Mouse (Mus musculus): ENCODE results near the gene Rorb.

The Rorb gene

DNA sequence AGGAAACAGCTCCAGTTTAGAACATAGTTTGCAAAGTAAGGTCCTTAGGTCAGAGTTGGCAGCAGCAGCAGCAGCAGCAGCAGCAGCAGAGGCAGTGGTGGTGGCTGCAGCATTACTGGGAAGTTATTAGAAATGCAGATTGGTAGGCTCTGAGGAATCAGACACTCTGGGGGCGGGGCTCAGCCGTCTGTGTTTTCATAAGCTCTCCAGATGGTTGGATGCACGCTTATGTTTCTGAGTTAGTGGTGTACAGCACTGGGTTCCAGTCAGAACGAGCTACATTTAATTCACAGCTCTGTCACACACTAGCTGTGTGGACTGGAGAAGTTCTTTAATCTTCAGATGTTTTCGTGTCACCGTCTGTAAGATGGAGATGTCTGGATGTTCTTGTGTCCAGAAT, 105.9 kb downstream of the Rorb start:
- no peak for DNase-seq (ENCODE audit: low read depth, low spot score)

GRCm38 (mm10) chr19:19004023-19004656, 106.9 kb downstream of the Rorb start:
- DNase-seq (ENCODE audit: low read depth, low spot score), result no peak

- DNase-seq (ENCODE audit: low read depth, low spot score), result no peak
These were observed 112.0 kb downstream of the Rorb start for GRCm38 (mm10) chr19:18998966-18999365.

DNA sequence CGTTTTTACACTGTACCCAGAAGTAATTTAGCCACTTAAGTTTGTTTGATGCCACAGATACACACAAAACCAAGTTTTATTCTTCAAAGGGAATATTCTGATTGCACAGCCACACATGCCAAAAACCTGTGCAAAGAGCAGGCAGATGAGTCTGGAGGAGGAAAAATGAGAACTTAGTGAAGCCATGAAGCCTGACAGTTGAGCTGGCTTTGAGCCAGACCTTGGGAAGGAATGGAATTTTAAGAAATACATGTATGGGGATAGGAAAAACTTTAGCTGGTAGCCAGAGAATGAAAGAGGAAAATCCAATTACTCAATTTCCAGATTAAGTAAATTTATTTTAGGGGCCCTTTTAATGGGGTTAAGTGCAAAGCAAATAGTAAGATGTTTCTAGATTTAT, 113.3 kb downstream of the Rorb start:
- DNase-seq (ENCODE audit: low read depth, low spot score), result no peak

- no peak for DNase-seq (ENCODE audit: low read depth, low spot score)
These were observed 131.0 kb downstream of the Rorb start for GRCm38 (mm10) chr19:18979996-18980395.

DNA sequence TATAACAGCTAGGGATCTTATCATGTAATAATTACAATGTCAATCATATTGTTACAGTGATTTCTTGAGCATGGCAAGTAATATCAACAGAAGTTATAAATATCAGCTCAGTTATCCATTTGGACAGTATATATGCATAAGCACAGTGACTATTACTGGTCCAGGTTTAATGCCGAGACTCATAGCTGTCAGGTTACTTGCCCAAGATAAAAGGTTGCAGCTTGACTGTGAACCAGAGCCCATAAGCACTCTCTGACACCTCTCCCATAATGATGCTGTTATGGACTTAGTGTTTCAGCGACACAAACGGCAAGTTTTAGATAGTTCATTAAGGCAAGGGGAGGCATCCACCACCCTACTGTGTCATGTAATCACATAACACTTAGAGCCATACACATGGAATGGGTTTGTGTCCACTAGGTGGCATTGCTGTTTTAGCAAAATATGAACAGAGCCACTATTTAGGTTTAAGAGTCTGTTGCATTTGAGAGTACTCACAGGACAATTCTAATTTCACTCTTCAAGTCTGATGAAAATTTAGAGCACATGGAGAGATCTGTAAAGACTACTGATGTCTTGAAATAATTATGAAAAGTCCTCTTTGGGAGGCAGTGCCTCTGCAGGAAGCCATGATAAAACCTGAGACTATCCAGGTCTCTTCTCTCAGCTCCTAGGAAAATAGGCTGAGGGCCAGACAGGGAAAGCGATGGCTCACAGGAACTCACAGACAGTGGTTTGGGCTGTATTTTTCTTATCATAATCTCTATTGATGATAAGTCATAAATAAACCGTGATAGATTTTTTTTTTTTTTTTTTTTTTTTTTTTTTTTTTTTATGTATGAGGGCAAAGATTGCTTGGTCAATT, 136.0 kb downstream of the Rorb start:
- DNase-seq (ENCODE audit: low read depth, low spot score), result peak; percentile 28

DNA sequence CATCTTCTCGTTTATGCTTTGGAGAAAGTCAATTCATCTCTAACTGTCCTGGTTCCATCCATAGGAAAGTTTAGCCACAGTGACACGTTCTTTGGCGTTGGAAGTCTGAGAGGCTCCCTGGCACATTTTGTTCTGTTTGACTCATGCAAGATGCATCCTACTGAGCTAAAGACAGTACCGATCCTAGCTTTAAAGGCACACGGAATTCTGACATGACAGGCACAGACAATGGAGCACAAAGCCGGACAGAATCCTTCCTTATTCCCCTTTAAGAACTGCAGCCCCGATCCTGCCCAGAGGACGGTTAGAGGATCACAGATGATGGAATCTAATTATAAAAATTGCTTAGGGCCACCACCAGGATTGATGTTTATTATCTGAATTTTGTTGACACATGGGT, 141.6 kb downstream of the Rorb start:
- no peak for DNase-seq (ENCODE audit: low read depth, low spot score)

DNA sequence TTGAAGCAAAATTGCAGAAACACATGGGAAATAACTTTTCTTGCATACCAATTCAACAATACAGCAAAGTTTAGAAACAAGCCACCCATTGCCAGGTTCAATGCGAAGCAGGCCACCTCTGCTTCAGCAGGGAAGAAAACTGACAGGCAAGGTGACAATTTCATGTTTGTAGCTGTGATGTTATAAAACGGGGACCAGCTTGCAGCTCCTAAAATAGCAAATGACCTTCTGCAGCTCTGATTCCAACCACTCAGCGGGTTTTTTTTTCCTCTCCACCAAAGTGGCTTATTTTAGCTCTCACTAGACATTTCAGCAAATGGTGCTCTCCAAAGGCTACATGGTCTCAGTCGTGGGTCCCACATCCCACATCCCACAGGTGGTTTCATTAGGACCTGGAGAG, 143.7 kb downstream of the Rorb start:
- DNase-seq (ENCODE audit: low read depth, low spot score), result no peak

DNA sequence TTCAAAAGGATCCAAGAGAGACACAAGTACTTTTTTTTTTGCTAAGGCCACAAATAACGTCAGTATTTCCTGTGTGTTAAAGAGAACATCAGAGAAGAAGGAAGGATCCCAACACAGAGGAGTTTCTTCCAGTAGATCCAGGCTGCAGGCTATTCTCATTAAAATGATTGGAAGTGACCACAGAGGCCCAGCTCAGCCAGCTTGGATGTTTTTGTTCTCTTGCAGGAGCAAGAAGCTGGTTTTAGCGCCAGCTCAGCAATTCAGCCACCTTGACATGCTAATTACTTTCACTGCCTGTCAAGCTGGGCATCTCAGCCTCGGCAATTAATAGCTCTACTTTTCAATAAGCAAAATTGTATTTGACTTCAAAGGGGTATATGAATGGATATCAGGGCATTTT, 151.1 kb downstream of the Rorb start:
- DNase-seq (ENCODE audit: low read depth, low spot score), result no peak

GRCm38 (mm10) chr19:18952806-18953205, 158.2 kb downstream of the Rorb start:
- DNase-seq (ENCODE audit: low read depth, low spot score), result no peak

DNA sequence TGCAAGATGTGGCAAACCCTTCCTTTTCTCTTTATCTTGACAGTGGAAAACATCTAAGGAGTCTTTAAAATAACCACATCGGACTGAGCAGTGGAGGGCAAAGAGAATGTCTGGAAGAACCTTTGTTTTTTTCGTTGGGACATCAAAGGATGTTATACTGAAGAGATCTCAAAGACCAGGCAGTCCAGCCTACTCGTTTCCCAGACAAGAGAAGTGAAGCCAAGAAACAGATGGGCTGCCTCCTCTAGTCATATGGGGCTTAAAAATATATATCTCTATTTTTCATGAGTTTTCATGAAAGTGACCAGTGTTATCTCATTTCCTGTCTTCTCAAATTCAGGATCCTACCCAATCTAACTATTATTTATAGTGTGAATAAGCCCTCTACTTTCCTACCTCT, 163.8 kb downstream of the Rorb start:
- no peak for DNase-seq (ENCODE audit: low read depth, low spot score)

DNA sequence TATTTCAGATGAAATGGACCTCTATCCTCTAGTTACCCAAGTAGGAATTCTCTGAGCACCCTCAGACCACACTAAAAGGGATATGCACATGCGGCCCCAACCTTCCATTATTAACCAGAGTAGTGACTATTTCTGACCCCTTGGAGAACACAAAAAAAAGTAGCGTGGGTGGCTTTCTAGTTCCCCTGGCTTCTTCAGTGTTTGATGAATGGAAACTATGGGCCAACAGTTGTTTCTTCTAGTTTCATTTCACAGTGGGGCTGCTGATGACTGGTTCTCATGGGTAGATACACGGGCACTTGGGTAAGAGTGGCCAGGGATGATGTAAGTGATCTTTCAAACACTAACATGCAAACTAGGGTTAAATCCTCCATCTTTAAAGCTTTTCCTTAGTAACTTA, 165.7 kb downstream of the Rorb start:
- DNase-seq (ENCODE audit: low read depth, low spot score), result no peak

DNA sequence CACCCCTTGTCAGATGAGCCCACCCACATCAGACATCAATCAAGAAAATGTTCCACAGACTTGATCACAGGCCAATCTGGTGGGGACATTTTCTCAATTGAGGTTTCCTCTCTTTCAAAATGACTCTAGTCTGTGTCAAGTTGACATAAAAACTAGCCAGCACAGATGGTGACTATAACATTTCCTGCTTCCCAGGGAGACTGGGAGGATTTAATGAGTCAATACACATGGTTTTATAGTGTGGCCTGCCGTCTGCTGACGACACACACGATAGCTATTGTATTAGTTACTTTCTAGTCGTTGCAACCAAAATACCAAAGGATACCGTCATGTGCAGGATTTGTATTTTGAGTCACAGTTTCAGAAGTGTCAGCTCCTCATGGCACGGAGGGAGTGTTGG, 169.6 kb downstream of the Rorb start:
- DNase-seq (ENCODE audit: low read depth, low spot score), result no peak

DNA sequence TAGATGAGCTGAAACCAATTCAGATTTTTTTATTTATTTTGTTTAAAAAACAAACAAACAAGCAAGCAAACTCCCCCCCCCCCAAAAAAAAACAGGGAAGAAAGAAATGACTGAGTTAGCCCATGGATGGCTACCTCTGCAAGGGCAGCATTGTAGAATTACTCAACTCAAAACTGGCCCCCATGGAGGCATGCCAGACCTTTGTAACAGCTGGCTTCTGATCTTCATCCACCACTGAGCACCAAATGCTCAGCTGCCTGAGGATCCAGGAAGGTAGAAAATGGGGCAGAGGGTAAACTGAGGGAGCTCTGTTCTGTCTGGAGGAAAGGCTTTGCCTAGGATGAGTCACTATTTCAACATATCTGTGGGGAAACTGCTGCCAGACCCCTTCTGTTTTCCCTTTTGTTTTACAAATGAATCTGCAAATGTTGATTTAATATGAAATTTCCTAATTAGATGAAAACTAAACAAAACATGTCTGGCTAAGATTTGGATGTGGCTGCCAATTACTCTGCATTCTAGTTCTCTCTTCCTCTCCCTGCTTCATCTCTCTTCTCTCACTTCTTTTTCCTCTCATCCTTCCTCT, 199.1 kb downstream of the Rorb start:
- DNase-seq (ENCODE audit: low read depth, low spot score), result no peak

GRCm38 (mm10) chr19:18909641-18910040, 201.4 kb downstream of the Rorb start:
- DNase-seq (ENCODE audit: low read depth, low spot score), result no peak

DNA sequence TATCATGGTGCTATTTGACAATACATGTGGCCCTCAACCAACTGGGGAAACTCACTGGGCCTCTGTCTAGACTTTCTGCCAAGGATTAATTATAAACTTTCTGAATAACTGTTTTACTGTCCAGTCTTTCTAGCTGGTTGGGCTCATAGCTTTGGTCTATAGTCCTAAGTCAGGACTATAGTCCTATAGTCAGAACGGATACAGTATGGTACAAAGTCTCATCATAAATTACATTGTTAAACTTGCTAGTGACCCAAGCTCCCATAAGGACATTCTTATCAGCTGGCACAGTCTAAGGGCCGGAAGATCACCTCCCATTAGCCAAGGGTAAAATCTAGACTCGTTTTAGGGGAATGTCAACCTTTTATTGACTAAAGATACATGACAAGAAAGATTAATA, 205.5 kb downstream of the Rorb start:
- DNase-seq (ENCODE audit: low read depth, low spot score), result no peak

DNA sequence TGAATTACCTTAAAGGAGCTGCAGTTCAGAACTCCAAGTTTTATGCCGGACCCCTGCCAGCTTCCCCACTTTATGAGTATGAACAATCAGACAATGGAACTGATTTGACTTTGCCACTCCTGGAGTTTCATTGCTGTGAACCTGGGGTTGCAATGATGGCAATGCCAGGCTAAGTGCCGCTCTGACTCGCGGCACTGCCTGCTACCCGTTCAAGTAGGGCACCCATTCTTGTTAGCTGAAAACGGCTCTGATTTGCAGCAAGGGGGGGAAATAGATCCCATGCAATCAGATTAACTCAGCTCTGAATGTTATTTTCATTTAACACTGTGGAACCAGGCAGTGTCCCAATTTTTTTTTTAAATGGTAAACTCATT, 208.3 kb downstream of the Rorb start:
- DNase-seq (ENCODE audit: low read depth, low spot score), result no peak

- peak; percentile 5 for DNase-seq (ENCODE audit: low read depth, low spot score)
These were observed 208.8 kb downstream of the Rorb start for GRCm38 (mm10) chr19:18902041-18902693.

GRCm38 (mm10) chr19:18898238-18898637, 212.8 kb downstream of the Rorb start:
- DNase-seq (ENCODE audit: low read depth, low spot score), result no peak

- DNase-seq (ENCODE audit: low read depth, low spot score), result no peak
These were observed 220.8 kb downstream of the Rorb start for GRCm38 (mm10) chr19:18890216-18890615.

DNA sequence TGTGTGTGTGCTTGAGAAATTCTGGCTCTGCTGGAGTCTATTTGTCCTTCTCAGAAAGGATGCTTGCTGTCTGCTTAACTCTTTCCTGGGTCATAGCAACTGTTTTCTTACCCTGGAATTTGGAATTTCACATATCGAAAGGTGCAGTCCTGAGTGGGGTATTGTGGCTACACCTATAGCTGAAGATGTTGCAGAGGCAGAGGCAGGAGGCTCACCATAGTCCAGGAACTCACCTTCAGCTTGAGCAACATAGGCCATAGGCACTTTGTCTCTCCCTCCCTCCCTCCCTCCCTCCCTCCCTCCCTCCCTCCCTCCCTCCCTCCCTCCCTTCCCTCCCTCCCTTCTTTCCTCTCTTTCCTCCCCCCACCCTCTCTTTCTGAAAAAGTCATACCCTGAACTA, 221.4 kb downstream of the Rorb start:
- DNase-seq (ENCODE audit: low read depth, low spot score), result no peak

GRCm38 (mm10) chr19:18889117-18889627, 221.8 kb downstream of the Rorb start:
- no peak for DNase-seq (ENCODE audit: low read depth, low spot score)
